Comparison of ENCODE assay signal across 8 mouse cellular contexts in the genomic region with DNA sequence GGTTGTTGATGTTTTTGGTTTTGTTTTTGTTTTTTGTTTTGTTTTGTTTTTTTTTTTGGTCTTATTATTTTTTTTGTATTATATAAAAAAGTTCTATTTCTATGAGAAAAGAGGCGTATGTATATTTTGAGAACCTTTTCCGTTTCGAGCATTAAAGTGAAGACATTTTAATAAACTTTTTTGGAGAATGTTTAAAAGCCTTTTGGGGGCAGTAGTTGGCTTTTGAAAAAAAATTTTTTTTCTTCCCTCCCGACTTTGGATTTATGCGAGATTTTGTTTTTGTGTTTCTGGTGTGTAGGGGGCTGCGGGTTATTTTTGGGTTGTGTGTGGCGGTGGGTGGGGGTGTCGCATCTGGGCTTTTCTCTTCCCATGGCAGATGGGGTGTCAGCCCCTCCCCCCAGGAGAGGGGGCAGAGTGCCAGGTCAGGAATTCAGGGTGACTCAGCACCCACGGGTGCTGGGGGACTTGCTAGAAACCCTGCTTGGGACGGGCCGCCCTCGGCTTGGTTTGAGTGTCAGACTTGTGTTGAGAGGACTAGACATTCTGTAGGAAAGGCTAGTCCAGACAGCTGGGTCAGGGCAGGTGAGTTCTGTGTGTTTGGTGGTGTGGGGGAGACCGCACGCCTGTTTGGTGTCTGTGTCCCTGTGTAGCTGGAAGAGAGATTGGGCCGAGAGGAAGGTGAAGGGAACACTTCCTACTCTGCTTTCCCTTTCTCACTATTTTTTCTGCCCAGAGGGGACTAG. TPM values are rescaled to one million over a fixed set of nuclear protein-coding genes. Genes with fewer than 3 reads are reported as not detected.
DNase-seq lines count a peak whose midpoint lies in the region; ATAC-seq lines count a peak whose summit lies in the region.

No protein-coding gene starts in this region.

- no peak for ATAC-seq in kidney, embryonic 16.5 days (ENCODE audit: low FRiP score, low TSS enrichment)
- ATAC-seq in liver, embryonic 16.5 days (ENCODE audit: low read depth), result no peak

- peak overlapping the region; percentile 94 for H3K4me2 ChIP-seq in kidney, embryonic 16.5 days (replicated peaks; ENCODE audit: low read depth, low read length)
- peak overlapping the region; percentile 85 for H3K4me2 ChIP-seq in liver, embryonic 16.5 days (ENCODE audit: low read depth, low read length)

- DNase-seq in left cerebral cortex, adult 18-20 months (ENCODE audit: low spot score in 2 of 2), result peak; percentile 46 to 48
- DNase-seq in left cerebral cortex, adult 11 months (ENCODE audit: low spot score), result no peak
- DNase-seq in brain, adult 2 months (ENCODE audit: low read depth, low spot score), result peak; percentile 49
- peak; percentile 79 for DNase-seq in gastrocnemius, postnatal 25 days
- peak; percentile 55 for DNase-seq in right cerebral cortex, adult 18-20 months
- DNase-seq in spleen, postnatal 10 days (ENCODE audit: low spot score in 2 of 2), result no peak

- peak overlapping the region; percentile 59 for H3K4me3 ChIP-seq in kidney, embryonic 16.5 days (ENCODE audit: low read length)
- H3K4me3 ChIP-seq in liver, embryonic 16.5 days (ENCODE audit: low read depth, low read length), result peak overlapping the region; percentile 72

- peak overlapping the region; percentile 65 for H3K9ac ChIP-seq in kidney, embryonic 16.5 days (replicated peaks; ENCODE audit: low read length)
- peak overlapping the region; percentile 47 for H3K9ac ChIP-seq in liver, embryonic 16.5 days (ENCODE audit: low read depth, low read length)

- no peak overlapping the region for H3K27ac ChIP-seq in kidney, embryonic 16.5 days (ENCODE audit: low read length)
- no peak overlapping the region; the same call in 1 of the 2 replicates for H3K27ac ChIP-seq in liver, embryonic 16.5 days (ENCODE audit: low read length)

- H3K9me3 ChIP-seq in kidney, embryonic 16.5 days (ENCODE audit: low read length), result peaks cover 5% of the 10 kb centered on the region; the same call in 1 of the 2 replicates
- no peaks in the 10 kb centered on the region for H3K9me3 ChIP-seq in liver, embryonic 16.5 days (replicated peaks; ENCODE audit: control insufficient read depth, low read length)

- 0 out of 2 replicates have a peak, but pooled peaks cover 3% of the 10 kb centered on the region for H3K27me3 ChIP-seq in kidney, embryonic 16.5 days (ENCODE audit: insufficient read depth, low read length)
- peaks cover 29% of the 10 kb centered on the region for H3K27me3 ChIP-seq in liver, embryonic 16.5 days (ENCODE audit: control insufficient read depth, insufficient read depth, low read depth, low read length)

- H3K4me1 ChIP-seq in kidney, embryonic 16.5 days (ENCODE audit: insufficient read depth, low read length), result peaks cover 19% of the 10 kb centered on the region
- peaks cover 23% of the 10 kb centered on the region for H3K4me1 ChIP-seq in liver, embryonic 16.5 days (ENCODE audit: control insufficient read depth, low read depth, low read length)

- H3K36me3 ChIP-seq in kidney, embryonic 16.5 days (ENCODE audit: insufficient read depth, low read length), result no peaks in the 10 kb centered on the region
- no peaks in the 10 kb centered on the region for H3K36me3 ChIP-seq in liver, embryonic 16.5 days (ENCODE audit: control insufficient read depth, insufficient read depth)

- WGBS in kidney, embryonic 16.5 days, result 45% methylated on average over 15 of the region's 15 CpGs
- WGBS in liver, embryonic 16.5 days (ENCODE audit: insufficient replicate concordance), result 18% methylated on average over 15 of the region's 15 CpGs

RNA-seq across cellular contexts. Expression of a gene that starts 0.8 kb away (rescaled TPM):
- 10 to 100 TPM; 43.3 to 44.4 TPM for total RNA-seq in left cerebral cortex, adult 18-20 months (2021)
- 10 to 100 TPM; 13.4 to 18.9 TPM for total RNA-seq in gastrocnemius, postnatal 25 days (2021)
- polyA plus RNA-seq in kidney, embryonic 16.5 days (2015; fragmentation: Nextera tagmentation; extraction: Ambion mirVana), result 54.9 and 58.8 TPM in 2 replicates
- 13.7 and 14.0 TPM in 2 replicates for polyA plus RNA-seq in liver, embryonic 16.5 days (2015; fragmentation: Nextera tagmentation; extraction: Ambion mirVana)

RNA-seq across cellular contexts. Expression of a gene that starts 1.7 kb away (rescaled TPM):
- 10 to 100 TPM; 15.9 to 17.3 TPM for total RNA-seq in left cerebral cortex, adult 18-20 months (2021)
- total RNA-seq in gastrocnemius, postnatal 25 days (2021), result 10 to 100 TPM; 93.5 to 95.6 TPM
- polyA plus RNA-seq in kidney, embryonic 16.5 days (2015; fragmentation: Nextera tagmentation; extraction: Ambion mirVana), result 0.34 and 0.45 TPM in 2 replicates
- 0.46 and 0.61 TPM in 2 replicates for polyA plus RNA-seq in liver, embryonic 16.5 days (2015; fragmentation: Nextera tagmentation; extraction: Ambion mirVana)

RNA-seq across cellular contexts. Expression of a gene that starts 29.1 kb away (rescaled TPM):
- 10 to 100 TPM; 32.2 to 33.5 TPM for total RNA-seq in left cerebral cortex, adult 18-20 months (2021)
- total RNA-seq in gastrocnemius, postnatal 25 days (2021), result 10 to 100 TPM in 1 of 2 experiments, 1 to 10 TPM in 1; 7.7 to 11.6 TPM
- 1.3 and 6.1 TPM in 2 replicates for polyA plus RNA-seq in kidney, embryonic 16.5 days (2015; fragmentation: Nextera tagmentation; extraction: Ambion mirVana)
- not detected in 2 replicates for polyA plus RNA-seq in liver, embryonic 16.5 days (2015; fragmentation: Nextera tagmentation; extraction: Ambion mirVana)

RNA-seq across cellular contexts. Expression of a gene that starts 58.5 kb away (rescaled TPM):
- total RNA-seq in left cerebral cortex, adult 18-20 months (2021), result 100 to 1,000 TPM; 259 to 266 TPM
- 100 to 1,000 TPM; 157 to 160 TPM for total RNA-seq in gastrocnemius, postnatal 25 days (2021)
- 319 and 338 TPM in 2 replicates for polyA plus RNA-seq in kidney, embryonic 16.5 days (2015; fragmentation: Nextera tagmentation; extraction: Ambion mirVana)
- polyA plus RNA-seq in liver, embryonic 16.5 days (2015; fragmentation: Nextera tagmentation; extraction: Ambion mirVana), result 168 and 175 TPM in 2 replicates

Comparison
In these comparisons a context has a peak if more than half of its experiments do, and no peak if none do; other contexts are left out.
1. DNase-seq: peak in left cerebral cortex, adult 18-20 months (2 of 2), brain, adult 2 months (single experiment), gastrocnemius, postnatal 25 days (single experiment) and right cerebral cortex, adult 18-20 months (single experiment); none in left cerebral cortex, adult 11 months (single experiment) and spleen, postnatal 10 days (0 of 2).
2. RNA of a gene that starts 1.7 kb away (total RNA-seq): 93.5 to 95.6 TPM in gastrocnemius, postnatal 25 days; 15.9 to 17.3 TPM in left cerebral cortex, adult 18-20 months; every median in the first group is over 4 times any median in the second.